Comparison of ENCODE assay signal across 25 mouse cellular contexts in genomic region chr7:100966014-100966413, GRCm38 (mm10). TPM values are rescaled to one million over a fixed set of nuclear protein-coding genes. Genes with fewer than 3 reads are reported as not detected.
"Had no signal": no experiment of that assay in that cellular context is flagged by ENCODE, and none has a peak within 500 bp of the region (broad histone marks: within the 10 kb centered on the region; RNA-seq: fewer than 3 reads in every experiment).

No protein-coding gene starts in this region.

- H3K4me2 ChIP-seq: heart, embryonic 13.5 days; hindbrain, embryonic 13.5 days; hindbrain, embryonic 15.5 days; kidney, embryonic 15.5 days; limb, embryonic 13.5 days; limb, embryonic 15.5 days; liver, embryonic 11.5 days had no signal

- H3K27me3 ChIP-seq: hindbrain, embryonic 13.5 days; hindbrain, embryonic 15.5 days; limb, embryonic 13.5 days; limb, embryonic 15.5 days had no signal

- H3K9me3 ChIP-seq: heart, embryonic 13.5 days; hindbrain, embryonic 13.5 days; hindbrain, embryonic 15.5 days; kidney, embryonic 15.5 days; limb, embryonic 13.5 days; limb, embryonic 15.5 days had no signal

- ATAC-seq: forebrain, postnatal 0 days; hindbrain, postnatal 0 days; intestine, embryonic 16.5 days had no signal

- DNase-seq: forebrain, postnatal 0 days; gastrocnemius, postnatal 14 days; gastrocnemius, postnatal 36 days; heart, adult 18-20 months; heart, postnatal 10 days; kidney, adult 11 months; kidney, adult 2 months; kidney, adult 9 months; kidney, postnatal 14 days; kidney, postnatal 36 days; layer of hippocampus, adult 9-11 months; layer of hippocampus, postnatal 36 days; left cerebral cortex, postnatal 4 days had no signal

- H3K4me1 ChIP-seq: hindbrain, embryonic 15.5 days had no signal

- H3K9ac ChIP-seq: forebrain, postnatal 0 days; heart, embryonic 13.5 days; hindbrain, embryonic 13.5 days; hindbrain, embryonic 15.5 days; kidney, embryonic 15.5 days; limb, embryonic 15.5 days; liver, embryonic 14.5 days had no signal

- H3K4me3 ChIP-seq: heart, embryonic 13.5 days; hindbrain, embryonic 13.5 days; hindbrain, embryonic 15.5 days; kidney, embryonic 15.5 days; limb, embryonic 13.5 days; limb, embryonic 15.5 days had no signal

- H3K27ac ChIP-seq: heart, embryonic 13.5 days; hindbrain, embryonic 13.5 days; hindbrain, embryonic 15.5 days; hindbrain, postnatal 0 days; kidney, embryonic 15.5 days; kidney, postnatal 0 days; limb, embryonic 13.5 days; limb, embryonic 15.5 days; liver, embryonic 14.5 days had no signal

- H3K36me3 ChIP-seq: heart, embryonic 13.5 days; hindbrain, embryonic 13.5 days; hindbrain, embryonic 15.5 days; kidney, embryonic 15.5 days; limb, embryonic 13.5 days; limb, embryonic 15.5 days had no signal

RNA-seq across cellular contexts. Expression of gene P2ry6, which starts 8.4 kb away (rescaled TPM):
- total RNA-seq: hematopoietic stem cell, adult 5-6 weeks had no signal
